ENCODE assay signal across 18 mouse cellular contexts in the genomic region with DNA sequence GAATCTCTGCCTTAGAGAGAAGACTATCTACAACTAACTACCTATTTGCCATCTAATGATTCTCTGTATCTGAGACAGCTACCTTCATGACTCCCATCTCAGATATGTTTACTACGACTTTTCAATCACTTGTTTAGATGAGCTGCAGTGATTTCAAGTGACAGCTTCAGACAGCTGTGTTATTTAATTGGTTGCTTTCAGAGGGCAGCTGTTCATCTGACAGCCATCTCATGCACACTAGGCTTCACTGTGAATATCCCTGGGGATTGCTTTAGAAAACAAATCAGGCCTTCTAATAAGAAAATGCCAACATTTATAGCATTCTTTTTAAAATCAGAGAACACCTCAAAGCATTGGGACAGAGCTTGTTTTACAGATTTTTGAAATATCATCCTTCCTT.
"Had no signal": no experiment of that assay in that cellular context is flagged by ENCODE, and none has a peak within 500 bp of the region (broad histone marks: within the 10 kb centered on the region; RNA-seq: fewer than 3 reads in every experiment).

No protein-coding gene starts in this region.

- H3K9me3 ChIP-seq: limb, embryonic 10.5 days; limb, embryonic 13.5 days; liver, embryonic 12.5 days; liver, embryonic 15.5 days; lung, embryonic 15.5 days; megakaryocyte, embryonic 14.5 days; neural tube, embryonic 12.5 days; neural tube, embryonic 15.5 days had no signal

- H3K4me3 ChIP-seq: limb, embryonic 10.5 days; limb, embryonic 13.5 days; liver, embryonic 12.5 days; liver, embryonic 15.5 days; lung, embryonic 15.5 days; megakaryocyte, embryonic 14.5 days; neural tube, embryonic 12.5 days; neural tube, embryonic 15.5 days had no signal

- H3K4me1 ChIP-seq: limb, embryonic 10.5 days; limb, embryonic 13.5 days; liver, embryonic 12.5 days; liver, embryonic 15.5 days; lung, embryonic 15.5 days; megakaryocyte, embryonic 14.5 days; neural tube, embryonic 12.5 days; neural tube, embryonic 15.5 days had no signal

- H3K27ac ChIP-seq: limb, embryonic 10.5 days; limb, embryonic 13.5 days; liver, embryonic 12.5 days; liver, embryonic 15.5 days; lung, embryonic 15.5 days; neural tube, embryonic 12.5 days; neural tube, embryonic 15.5 days had no signal

- ATAC-seq: liver, embryonic 12.5 days had no signal

- DNase-seq: kidney, adult 18-20 months; kidney, adult 9 months; kidney, postnatal 14 days; kidney, postnatal 4 days; liver; lung, adult 18-20 months; lung, postnatal 10 days; lung, postnatal 36 days; thymus, adult 18-20 months; thymus, postnatal 36 days had no signal

- H3K36me3 ChIP-seq: limb, embryonic 10.5 days; limb, embryonic 13.5 days; liver, embryonic 12.5 days; liver, embryonic 15.5 days; lung, embryonic 15.5 days; neural tube, embryonic 12.5 days; neural tube, embryonic 15.5 days had no signal

- H3K27me3 ChIP-seq: limb, embryonic 13.5 days; liver, embryonic 12.5 days; liver, embryonic 15.5 days; lung, embryonic 15.5 days; megakaryocyte, embryonic 14.5 days; neural tube, embryonic 12.5 days; neural tube, embryonic 15.5 days had no signal

- H3K9ac ChIP-seq: limb, embryonic 13.5 days; liver, embryonic 12.5 days; liver, embryonic 15.5 days; lung, embryonic 15.5 days; neural tube, embryonic 12.5 days; neural tube, embryonic 15.5 days had no signal

- H3K4me2 ChIP-seq: limb, embryonic 13.5 days; liver, embryonic 12.5 days; liver, embryonic 15.5 days; lung, embryonic 15.5 days; neural tube, embryonic 12.5 days; neural tube, embryonic 15.5 days had no signal
